Mouse (Mus musculus): ENCODE results near the gene Mrtfa.
A peak's percentile ranks its signal among the peaks of the same experiment; 100 is the strongest.

Mrtfa gene

GRCm38 (mm10) chr15:81102274-81102879 lies 88.2 kb downstream of the Mrtfa start:
- DNase-seq (ENCODE audit: low spot score in 2 of 2), result no peak

GRCm38 (mm10) chr15:81101316-81101715 lies 89.2 kb downstream of the Mrtfa start:
- DNase-seq (ENCODE audit: low spot score in 2 of 2), result no peak

- DNase-seq (ENCODE audit: low spot score in 2 of 2), result no peak
Observed at GRCm38 (mm10) chr15:81099269-81099668, 91.3 kb downstream of the Mrtfa start.

- DNase-seq (ENCODE audit: low spot score in 2 of 2), result no peak
Observed at GRCm38 (mm10) chr15:81098689-81099088, 91.9 kb downstream of the Mrtfa start.

GRCm38 (mm10) chr15:81097896-81098295 lies 92.7 kb downstream of the Mrtfa start:
- no peak for DNase-seq (ENCODE audit: low spot score in 2 of 2)

- DNase-seq (ENCODE audit: low spot score in 2 of 2), result no peak
Observed at GRCm38 (mm10) chr15:81097456-81097855, 93.1 kb downstream of the Mrtfa start.

- no peak for DNase-seq (ENCODE audit: low spot score in 2 of 2)
Observed at GRCm38 (mm10) chr15:81096329-81097055, 94.1 kb downstream of the Mrtfa start.

- DNase-seq (ENCODE audit: low spot score in 2 of 2), result no peak
Observed at GRCm38 (mm10) chr15:81093032-81093431, 97.5 kb downstream of the Mrtfa start.

GRCm38 (mm10) chr15:81091718-81092117 lies 98.8 kb downstream of the Mrtfa start:
- DNase-seq (ENCODE audit: low spot score in 2 of 2), result no peak

- DNase-seq (ENCODE audit: low spot score in 2 of 2), result no peak
Observed at GRCm38 (mm10) chr15:81087529-81087928, 103.0 kb downstream of the Mrtfa start.

GRCm38 (mm10) chr15:81086644-81087480 lies 103.7 kb downstream of the Mrtfa start:
- peak; percentile 87 to 88 for DNase-seq (ENCODE audit: low spot score in 2 of 2)

GRCm38 (mm10) chr15:81083826-81084225 lies 106.7 kb downstream of the Mrtfa start:
- DNase-seq (ENCODE audit: low spot score in 2 of 2), result no peak

GRCm38 (mm10) chr15:81083281-81083680 lies 107.3 kb downstream of the Mrtfa start:
- peak; percentile 33 for DNase-seq (ENCODE audit: low spot score in 2 of 2)

GRCm38 (mm10) chr15:81081216-81081615 lies 109.3 kb downstream of the Mrtfa start:
- DNase-seq (ENCODE audit: low spot score in 2 of 2), result no peak

GRCm38 (mm10) chr15:81080405-81080804 lies 110.2 kb downstream of the Mrtfa start:
- no peak for DNase-seq (ENCODE audit: low spot score in 2 of 2)

- no peak for DNase-seq (ENCODE audit: low spot score in 2 of 2)
Observed at GRCm38 (mm10) chr15:81079255-81079654, 111.3 kb downstream of the Mrtfa start.

- DNase-seq (ENCODE audit: low spot score in 2 of 2), result no peak
Observed at GRCm38 (mm10) chr15:81077551-81077950, 113.0 kb downstream of the Mrtfa start.

GRCm38 (mm10) chr15:81074543-81074942 lies 116.0 kb downstream of the Mrtfa start:
- DNase-seq (ENCODE audit: low spot score in 2 of 2), result peak in 1 of 2 experiments; percentile 27

GRCm38 (mm10) chr15:81073751-81074150 lies 116.8 kb downstream of the Mrtfa start:
- peak; percentile 47 to 54 for DNase-seq (ENCODE audit: low spot score in 2 of 2)

- no peak for DNase-seq (ENCODE audit: low spot score in 2 of 2)
Observed at GRCm38 (mm10) chr15:81072748-81073147, 117.8 kb downstream of the Mrtfa start.

- no peak for DNase-seq (ENCODE audit: low spot score in 2 of 2)
Observed at GRCm38 (mm10) chr15:81070470-81070869, 120.1 kb downstream of the Mrtfa start.

- DNase-seq (ENCODE audit: low spot score in 2 of 2), result no peak
Observed at GRCm38 (mm10) chr15:81068641-81069381, 121.7 kb downstream of the Mrtfa start.

All from heart, adult 9 months (tissue).